Mouse (Mus musculus): Measurements from ENCODE around the gene Sprtn. TPM values are rescaled to one million over a fixed set of nuclear protein-coding genes. Genes with fewer than 3 reads are reported as not detected.

Gene Sprtn
- polyA plus RNA-seq, 1 experiment, result 13.3 TPM

DNA sequence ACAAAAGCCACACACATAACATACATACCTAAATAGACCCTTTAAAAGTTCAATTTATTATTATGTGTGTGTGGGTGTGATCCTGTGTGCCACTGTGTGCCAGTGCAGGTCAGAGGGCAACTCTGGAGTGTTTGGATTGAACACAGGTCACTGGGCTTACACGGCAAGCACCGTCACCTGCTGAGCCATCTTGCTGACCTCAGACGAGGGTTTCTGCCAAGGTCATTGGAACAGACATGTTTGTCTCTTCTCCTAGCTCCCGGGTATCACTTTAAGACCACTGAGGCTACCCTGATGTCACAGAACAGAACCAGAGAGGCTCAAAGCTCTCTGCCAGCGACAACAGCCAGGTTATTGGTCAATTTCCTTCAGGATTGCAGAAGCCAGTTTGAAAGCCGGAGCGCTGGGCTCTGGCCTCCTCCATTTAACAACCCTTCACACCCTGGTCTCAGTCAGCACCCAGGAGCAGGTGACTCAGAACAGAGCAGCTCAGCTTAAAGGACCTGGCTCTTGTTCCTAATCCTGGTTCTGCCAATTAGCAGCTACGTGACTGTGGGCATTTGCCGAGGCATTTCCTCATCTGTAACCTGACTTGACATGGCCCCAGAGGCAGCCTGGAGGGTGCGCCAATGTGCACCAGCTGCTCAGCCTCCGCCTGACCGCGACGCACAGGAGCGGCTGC lies 26.4 kb downstream of the Sprtn start:
- H3K4me3 ChIP-seq, result no peak overlapping the region
- H3K4me2 ChIP-seq (ENCODE audit: low read depth), result no peak overlapping the region
- H3K36me3 ChIP-seq (ENCODE audit: control insufficient read depth, insufficient read depth), result no peaks in the 10 kb centered on the region
- no peaks in the 10 kb centered on the region for H3K27me3 ChIP-seq (ENCODE audit: control insufficient read depth, insufficient read depth, insufficient read length)
- H3ac ChIP-seq (ENCODE audit: control insufficient read depth, insufficient read length), result no peak overlapping the region
- H3K79me2 ChIP-seq (ENCODE audit: control insufficient read depth, insufficient read depth), result peaks cover 67% of the 10 kb centered on the region
- TF ChIP-seq TCF12 (IDR thresholded peaks at IDR 0.05; ENCODE audit: insufficient read depth, poor library complexity, severe bottlenecking) (no peak), USF1 (IDR thresholded peaks at IDR 0.05; ENCODE audit: low read depth) (no peak), TCF3 (IDR thresholded peaks at IDR 0.05; ENCODE audit: insufficient read length, low read depth) (no peak), CEBPB (IDR thresholded peaks at IDR 0.05; ENCODE audit: insufficient read depth, poor library complexity, severe bottlenecking) (no peak), POLR2AphosphoS2 (IDR thresholded peaks at IDR 0.05; ENCODE audit: insufficient read length, low read depth) (no peak), E2F4 (IDR thresholded peaks at IDR 0.05; ENCODE audit: insufficient read depth) (no peak), POLR2A (IDR thresholded peaks at IDR 0.05; ENCODE audit: insufficient read length, low read depth) (no peak), SRF (IDR thresholded peaks at IDR 0.05; ENCODE audit: control insufficient read depth, insufficient read length, low read depth) (no peak), REST (IDR thresholded peaks at IDR 0.05; ENCODE audit: insufficient read depth, insufficient read length) (no peak), MAX (IDR thresholded peaks at IDR 0.05; ENCODE audit: low read depth) (no peak), MYOG (IDR thresholded peaks at IDR 0.05; ENCODE audit: control insufficient read depth in 1 of 3, insufficient read depth in 1 of 3, insufficient read length in 2 of 3, low read depth in 2 of 3) (peak in 1 of 3 experiments; percentile 31), MYOD1 (IDR thresholded peaks at IDR 0.05; ENCODE audit: control insufficient read depth in 1 of 3, insufficient read length in 2 of 3, low read depth in 2 of 3) (peak in 1 of 3 experiments; percentile 33)

GRCm38 (mm10) chr8:124925544-124926266 lies 28.0 kb downstream of the Sprtn start:
- Histone ChIP-seq H3K4me3 (no peak overlapping the region), H3K4me2 (ENCODE audit: low read depth) (peak overlapping the region; percentile 59), H3K27me3 (ENCODE audit: control insufficient read depth, insufficient read depth, insufficient read length) (no peaks in the 10 kb centered on the region), H3K36me3 (ENCODE audit: control insufficient read depth, insufficient read depth) (no peaks in the 10 kb centered on the region), H3ac (ENCODE audit: control insufficient read depth, insufficient read length) (no peak overlapping the region), H3K79me2 (ENCODE audit: control insufficient read depth, insufficient read depth) (peaks cover 67% of the 10 kb centered on the region)
- TF ChIP-seq REST (IDR thresholded peaks at IDR 0.05; ENCODE audit: insufficient read depth, insufficient read length) (no peak), MAX (IDR thresholded peaks at IDR 0.05; ENCODE audit: low read depth) (no peak), E2F4 (IDR thresholded peaks at IDR 0.05; ENCODE audit: insufficient read depth) (no peak), SRF (IDR thresholded peaks at IDR 0.05; ENCODE audit: control insufficient read depth, insufficient read length, low read depth) (no peak), USF1 (IDR thresholded peaks at IDR 0.05; ENCODE audit: low read depth) (peak; percentile 85), POLR2A (IDR thresholded peaks at IDR 0.05; ENCODE audit: insufficient read length, low read depth) (no peak), MYOG (IDR thresholded peaks at IDR 0.05; ENCODE audit: control insufficient read depth in 1 of 3, insufficient read depth in 1 of 3, insufficient read length in 2 of 3, low read depth in 2 of 3) (peak; percentile 35 to 83 (median 74)), TCF3 (IDR thresholded peaks at IDR 0.05; ENCODE audit: insufficient read length, low read depth) (no peak), CEBPB (IDR thresholded peaks at IDR 0.05; ENCODE audit: insufficient read depth, poor library complexity, severe bottlenecking) (no peak), TCF12 (IDR thresholded peaks at IDR 0.05; ENCODE audit: insufficient read depth, poor library complexity, severe bottlenecking) (no peak), MYOD1 (IDR thresholded peaks at IDR 0.05; ENCODE audit: control insufficient read depth in 1 of 3, insufficient read length in 2 of 3, low read depth in 2 of 3) (peak in 2 of 3 experiments; percentile 73 to 75), POLR2AphosphoS2 (IDR thresholded peaks at IDR 0.05; ENCODE audit: insufficient read length, low read depth) (no peak)

GRCm38 (mm10) chr8:124926351-124926771 lies 28.7 kb downstream of the Sprtn start:
- H3K79me2 ChIP-seq (ENCODE audit: control insufficient read depth, insufficient read depth), result peaks cover 67% of the 10 kb centered on the region
- H3K36me3 ChIP-seq (ENCODE audit: control insufficient read depth, insufficient read depth), result no peaks in the 10 kb centered on the region
- TF ChIP-seq SRF (IDR thresholded peaks at IDR 0.05; ENCODE audit: control insufficient read depth, insufficient read length, low read depth) (no peak), MAX (IDR thresholded peaks at IDR 0.05; ENCODE audit: low read depth) (peak; percentile 62), MYOD1 (IDR thresholded peaks at IDR 0.05; ENCODE audit: control insufficient read depth in 1 of 3, insufficient read length in 2 of 3, low read depth in 2 of 3) (peak in 2 of 3 experiments; percentile 23 to 41), REST (IDR thresholded peaks at IDR 0.05; ENCODE audit: insufficient read depth, insufficient read length) (no peak), TCF12 (IDR thresholded peaks at IDR 0.05; ENCODE audit: insufficient read depth, poor library complexity, severe bottlenecking) (no peak), CEBPB (IDR thresholded peaks at IDR 0.05; ENCODE audit: insufficient read depth, poor library complexity, severe bottlenecking) (no peak), USF1 (IDR thresholded peaks at IDR 0.05; ENCODE audit: low read depth) (peak; percentile 43), TCF3 (IDR thresholded peaks at IDR 0.05; ENCODE audit: insufficient read length, low read depth) (no peak), POLR2A (IDR thresholded peaks at IDR 0.05; ENCODE audit: insufficient read length, low read depth) (no peak), MYOG (IDR thresholded peaks at IDR 0.05; ENCODE audit: control insufficient read depth in 1 of 3, insufficient read depth in 1 of 3, insufficient read length in 2 of 3, low read depth in 2 of 3) (peak in 1 of 3 experiments; percentile 22), POLR2AphosphoS2 (IDR thresholded peaks at IDR 0.05; ENCODE audit: insufficient read length, low read depth) (no peak)
- H3K27me3 ChIP-seq (ENCODE audit: control insufficient read depth, insufficient read depth, insufficient read length), result no peaks in the 10 kb centered on the region
- peak overlapping the region; percentile 59 for H3K4me2 ChIP-seq (ENCODE audit: low read depth)
- H3K4me3 ChIP-seq, result no peak overlapping the region
- no peak overlapping the region for H3ac ChIP-seq (ENCODE audit: control insufficient read depth, insufficient read length)

DNA sequence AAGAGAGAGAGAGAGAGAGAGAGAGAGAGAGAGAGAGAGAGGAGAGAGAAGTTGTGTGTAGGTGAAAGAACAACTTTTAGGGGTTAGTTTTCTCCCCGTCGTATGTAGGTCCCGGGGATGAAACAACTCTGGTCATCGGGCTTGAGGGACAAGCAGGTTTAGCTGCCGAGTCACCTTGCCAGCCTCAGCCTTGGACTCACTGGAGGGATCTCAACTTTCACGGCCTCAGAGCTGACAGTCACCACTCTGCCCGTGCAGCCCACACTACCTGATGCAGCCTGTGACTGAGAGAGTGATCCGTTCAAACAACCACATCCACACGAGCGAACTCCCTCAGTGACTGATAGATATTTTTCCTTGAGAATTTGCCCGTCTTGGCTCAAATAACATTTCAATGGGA lies 31.3 kb downstream of the Sprtn start:
- Histone ChIP-seq H3K79me2 (ENCODE audit: control insufficient read depth, insufficient read depth) (peaks cover 67% of the 10 kb centered on the region), H3K4me2 (ENCODE audit: low read depth) (no peak overlapping the region), H3K36me3 (ENCODE audit: control insufficient read depth, insufficient read depth) (no peaks in the 10 kb centered on the region), H3K27me3 (ENCODE audit: control insufficient read depth, insufficient read depth, insufficient read length) (no peaks in the 10 kb centered on the region), H3K4me3 (no peak overlapping the region), H3ac (ENCODE audit: control insufficient read depth, insufficient read length) (no peak overlapping the region)
- TF ChIP-seq MYOD1 (IDR thresholded peaks at IDR 0.05; ENCODE audit: control insufficient read depth in 1 of 3, insufficient read length in 2 of 3, low read depth in 2 of 3) (no peak), TCF12 (IDR thresholded peaks at IDR 0.05; ENCODE audit: insufficient read depth, poor library complexity, severe bottlenecking) (no peak), POLR2AphosphoS2 (IDR thresholded peaks at IDR 0.05; ENCODE audit: insufficient read length, low read depth) (no peak), REST (IDR thresholded peaks at IDR 0.05; ENCODE audit: insufficient read depth, insufficient read length) (no peak), USF1 (IDR thresholded peaks at IDR 0.05; ENCODE audit: low read depth) (no peak), TCF3 (IDR thresholded peaks at IDR 0.05; ENCODE audit: insufficient read length, low read depth) (no peak), MYOG (IDR thresholded peaks at IDR 0.05; ENCODE audit: control insufficient read depth in 1 of 3, insufficient read depth in 1 of 3, insufficient read length in 2 of 3, low read depth in 2 of 3) (no peak), E2F4 (IDR thresholded peaks at IDR 0.05; ENCODE audit: insufficient read depth) (no peak)
